Mouse (Mus musculus) embryo, embryonic 11.5 days (tissue): ENCODE data around the gene Hmbs.
A peak's percentile ranks its signal among the peaks of the same experiment; 100 is the strongest.
"Not testable (repeated sequence)": the region's sequence is repeated elsewhere in the genome, so short reads cannot be mapped to it uniquely, and the experiment has no call there.

Experiments
- DNase-seq: peaks from one replicate; pipeline ENCODE4 v3.0.0-alpha.2; 2012; ENCODE audit warnings: low read depth, low spot score

Gene Hmbs

DNA sequence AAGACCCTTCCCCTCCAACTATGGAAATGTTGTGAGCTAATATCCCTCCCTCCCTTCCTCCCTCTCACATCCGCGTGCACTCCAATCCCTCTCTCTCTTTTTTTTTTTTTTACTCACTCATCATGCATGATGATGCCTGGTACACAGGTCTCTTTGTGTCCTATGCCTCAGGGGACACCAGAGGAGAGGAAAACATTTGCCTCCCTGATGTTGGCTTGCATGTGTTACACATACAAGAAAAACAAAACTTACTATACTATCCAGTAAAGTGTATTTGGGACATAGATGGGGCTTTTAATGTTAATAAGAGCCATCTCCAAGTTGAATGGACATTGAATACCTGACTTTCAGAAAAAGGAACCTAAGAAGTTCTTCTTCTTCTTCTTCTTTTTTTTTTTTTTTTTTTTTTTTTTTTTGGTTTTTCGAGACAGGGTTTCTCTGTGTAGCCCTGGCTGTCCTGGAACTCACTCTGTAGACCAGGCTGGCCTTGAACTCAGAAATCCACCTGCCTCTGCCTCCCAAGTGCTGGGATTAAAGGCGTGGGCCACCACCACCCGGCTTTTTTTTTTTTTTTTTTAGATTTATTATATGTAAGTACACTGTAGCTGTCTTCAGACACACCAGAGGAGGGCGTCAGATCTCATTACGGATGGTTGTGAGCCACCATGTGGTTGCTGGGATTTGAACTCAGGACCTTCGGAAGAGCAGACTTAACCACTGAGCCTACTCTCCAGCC lies 18.8 kb downstream of the Hmbs start:
- DNase-seq, result not testable (repeated sequence)

DNA sequence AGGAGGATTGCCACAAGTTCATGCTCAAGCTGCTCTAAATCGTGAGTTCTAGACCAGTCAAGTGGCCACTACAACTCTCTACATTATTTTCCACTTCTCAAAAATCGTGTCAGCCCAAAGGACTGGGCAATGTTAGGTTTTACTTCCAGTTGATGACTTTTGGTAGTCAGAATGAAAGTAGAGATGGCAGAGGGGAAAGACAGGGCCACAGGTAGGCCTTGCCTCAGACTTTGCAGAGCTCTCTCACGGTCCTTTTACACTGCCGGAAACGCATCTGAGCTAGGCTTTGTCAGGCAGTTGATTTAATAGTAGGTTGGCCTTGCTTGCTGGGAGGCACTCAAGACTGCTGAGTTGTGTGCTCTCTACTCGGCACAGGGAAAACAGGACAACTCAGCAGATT lies 19.9 kb downstream of the Hmbs start:
- no peak for DNase-seq

DNA sequence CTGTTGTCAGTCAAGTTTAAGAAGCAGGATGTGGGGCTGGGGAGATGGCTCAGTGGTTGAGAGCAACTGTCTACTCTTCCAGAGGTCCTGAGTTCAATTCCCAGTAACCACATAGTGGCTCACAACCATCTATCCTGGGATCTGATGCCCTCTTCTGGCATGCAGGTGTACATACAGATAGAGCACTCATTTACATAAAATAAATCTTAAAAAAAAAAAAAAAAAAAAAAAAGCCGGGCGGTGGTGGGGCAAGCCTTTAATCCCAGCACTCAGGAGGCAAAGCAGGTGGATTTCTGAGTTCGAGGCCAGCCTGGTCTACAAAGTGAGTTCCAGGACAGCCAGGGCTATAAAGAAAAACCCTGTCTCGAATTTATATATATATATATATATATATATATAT lies 20.4 kb downstream of the Hmbs start:
- DNase-seq, result not testable (repeated sequence)

DNA sequence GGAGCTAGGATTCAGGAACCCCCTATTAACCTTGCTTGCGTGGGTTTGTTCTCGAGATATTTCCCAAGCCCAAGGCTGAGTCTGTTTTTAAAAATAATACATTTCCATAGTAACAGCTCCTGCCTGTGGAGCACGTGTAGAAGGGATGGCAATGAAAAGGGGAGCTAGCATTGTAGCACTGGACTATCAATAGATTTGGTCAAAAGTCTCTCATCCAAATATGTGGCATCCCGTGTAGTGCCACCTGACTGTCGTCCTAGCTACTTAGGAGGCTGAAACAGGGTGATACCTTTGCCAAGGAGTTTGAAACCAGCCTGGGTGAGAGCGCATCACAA lies 23.3 kb downstream of the Hmbs start:
- DNase-seq, result no peak

DNA sequence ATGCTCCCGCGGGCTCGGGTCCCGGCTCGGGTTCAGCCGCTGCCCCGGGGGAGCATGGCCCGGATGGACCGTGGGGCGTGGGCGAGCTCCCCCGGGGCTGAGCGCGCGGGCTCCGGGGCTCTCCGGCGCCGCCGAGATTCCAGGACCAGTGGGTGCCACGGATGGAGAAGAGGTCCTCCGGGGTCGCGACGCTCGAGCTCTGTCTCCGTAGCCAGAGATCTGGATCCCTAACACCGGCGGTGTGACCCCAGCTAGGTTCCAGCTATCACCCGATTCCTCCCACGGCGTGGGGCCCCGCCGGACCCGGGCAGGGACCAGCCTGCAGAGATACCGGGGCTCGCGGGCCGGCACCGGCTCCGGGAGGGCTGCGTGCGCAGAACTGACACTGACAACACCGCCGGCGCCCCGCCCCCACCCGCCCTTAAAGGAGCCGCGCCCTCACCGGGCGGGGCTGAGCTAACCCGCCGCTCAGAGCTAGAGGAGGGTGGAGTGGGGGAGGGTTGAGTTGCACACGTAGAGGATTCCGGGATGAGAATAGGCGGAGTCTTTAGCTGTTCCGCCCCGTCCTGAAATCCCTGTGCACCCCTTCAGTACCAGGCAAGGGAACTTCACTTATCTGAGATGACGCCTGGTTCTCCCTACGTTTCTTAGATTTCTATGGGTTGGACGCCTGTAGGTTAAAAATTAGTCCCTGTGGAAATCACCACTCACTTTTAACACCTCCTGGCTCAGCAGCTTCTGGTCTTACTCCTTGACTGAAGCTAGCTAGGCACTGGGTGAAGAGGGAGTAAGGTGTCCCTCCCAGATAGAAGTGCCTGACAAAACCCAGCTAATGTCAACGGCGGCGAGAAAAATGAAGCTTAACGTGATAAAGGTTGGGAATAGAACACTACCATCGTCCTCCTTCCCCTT lies 23.9 kb downstream of the Hmbs start, which contains the start of gene C2cd2l:
C2cd2l (minus strand) TSS at position 399 of the 912 bp plus-strand sequence.
- DNase-seq, result peak; percentile 92

DNA sequence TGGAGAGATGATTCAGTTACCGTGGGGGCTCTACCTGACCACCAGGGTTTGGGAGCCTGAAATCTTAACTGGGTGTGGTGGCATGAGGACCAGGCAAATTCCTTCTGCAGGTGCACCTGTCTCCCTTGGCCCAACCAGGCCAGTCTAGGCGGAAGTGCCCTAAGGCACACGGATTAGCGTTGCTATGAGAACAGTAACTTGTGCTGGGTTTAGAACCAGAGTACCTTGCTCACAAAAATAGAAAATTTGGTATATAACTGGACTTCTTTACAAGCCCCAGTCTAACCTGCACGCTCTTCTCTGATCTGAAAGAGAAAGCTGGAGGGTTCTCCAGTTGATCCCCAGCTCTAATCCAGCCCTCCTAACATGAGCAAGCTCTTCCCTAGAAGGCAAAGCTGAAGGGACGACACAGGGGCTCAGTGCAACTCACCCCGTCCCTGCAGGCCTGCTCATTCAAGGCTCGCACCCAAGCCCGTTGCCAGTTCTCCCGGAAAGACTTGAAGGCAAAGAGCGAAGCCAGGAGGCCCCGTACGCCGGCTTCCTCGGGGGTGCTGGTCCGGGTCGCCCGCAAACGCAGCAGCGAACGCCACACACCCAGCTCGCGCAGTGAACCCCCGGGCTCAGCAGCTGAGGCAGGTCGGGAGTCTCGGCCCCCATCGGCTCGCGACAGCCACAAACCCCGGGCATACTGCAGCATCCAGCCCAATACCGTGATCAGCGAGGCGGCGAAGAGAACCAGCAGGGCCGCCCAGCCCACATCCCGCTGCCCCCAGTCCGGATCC lies 24.7 kb downstream of the Hmbs start:
- DNase-seq, result no peak

DNA sequence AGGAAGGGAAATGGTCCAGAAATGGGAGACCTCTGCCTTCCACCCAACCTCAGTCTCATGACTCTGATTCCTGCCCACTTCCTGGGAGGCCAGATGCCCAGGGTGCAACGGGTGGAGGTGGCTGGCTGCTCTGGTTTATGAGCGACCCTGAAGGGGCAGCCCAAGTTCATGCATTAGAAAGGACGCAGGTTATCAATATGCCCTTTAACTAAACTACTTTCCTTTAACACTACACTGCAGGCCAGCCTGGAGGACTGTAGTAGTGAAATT lies 25.3 kb downstream of the Hmbs start:
- no peak for DNase-seq

DNA sequence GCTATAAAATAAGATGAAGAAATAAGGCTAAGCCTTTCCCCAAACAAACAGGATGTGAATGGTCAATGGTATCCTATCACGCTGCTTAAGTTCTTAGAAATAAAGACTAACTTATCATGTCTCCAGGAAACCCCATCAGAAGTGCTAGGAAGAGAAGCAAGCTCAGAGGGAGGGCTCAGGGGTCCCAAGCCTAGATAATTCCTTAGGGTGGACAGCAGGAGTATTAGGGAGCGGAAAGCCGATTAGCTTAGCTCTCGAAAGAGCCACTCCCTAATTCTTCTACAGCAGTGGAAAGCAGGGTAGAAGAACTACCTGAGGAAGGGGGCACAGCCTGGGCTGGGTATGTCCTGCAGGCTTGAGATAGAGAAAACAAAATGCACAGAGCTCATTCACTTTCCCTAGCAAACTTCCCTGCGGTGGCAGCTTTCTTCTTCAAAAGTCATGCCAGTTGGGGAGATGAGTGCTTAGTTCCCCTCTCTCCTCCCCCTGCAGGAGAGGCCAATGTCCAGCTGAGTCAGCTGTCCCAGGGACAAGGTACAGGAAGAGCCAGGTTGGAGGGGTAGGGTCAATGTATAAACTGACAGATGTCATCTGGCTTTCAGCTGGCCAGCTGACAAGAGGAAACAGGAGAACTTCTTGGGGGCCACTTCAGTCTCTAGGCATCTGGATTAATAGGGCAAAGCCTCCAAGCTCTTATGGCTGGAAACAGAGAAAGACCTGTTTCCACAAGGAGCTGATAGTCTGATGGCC lies 25.8 kb downstream of the Hmbs start:
- DNase-seq, result no peak

DNA sequence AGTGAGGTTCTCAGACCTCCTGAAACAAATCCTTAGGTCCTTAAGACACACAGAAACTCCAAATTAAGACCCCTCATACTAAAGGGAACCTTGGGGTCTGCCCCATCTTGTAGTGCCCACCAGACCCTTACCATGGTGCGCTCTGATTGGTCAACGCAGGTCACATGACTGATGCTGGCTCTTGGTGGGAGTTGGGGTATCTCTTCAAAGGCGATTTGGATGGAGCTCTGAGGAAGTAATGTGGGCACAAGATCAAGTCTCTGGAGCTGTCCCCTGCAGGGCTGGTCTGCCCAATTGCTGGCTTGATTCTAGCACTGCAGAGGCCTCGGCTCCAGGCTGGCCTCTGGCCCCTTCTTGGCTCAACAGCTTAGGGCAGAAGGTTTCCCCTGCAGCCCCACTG lies 26.6 kb downstream of the Hmbs start:
- DNase-seq, result no peak

DNA sequence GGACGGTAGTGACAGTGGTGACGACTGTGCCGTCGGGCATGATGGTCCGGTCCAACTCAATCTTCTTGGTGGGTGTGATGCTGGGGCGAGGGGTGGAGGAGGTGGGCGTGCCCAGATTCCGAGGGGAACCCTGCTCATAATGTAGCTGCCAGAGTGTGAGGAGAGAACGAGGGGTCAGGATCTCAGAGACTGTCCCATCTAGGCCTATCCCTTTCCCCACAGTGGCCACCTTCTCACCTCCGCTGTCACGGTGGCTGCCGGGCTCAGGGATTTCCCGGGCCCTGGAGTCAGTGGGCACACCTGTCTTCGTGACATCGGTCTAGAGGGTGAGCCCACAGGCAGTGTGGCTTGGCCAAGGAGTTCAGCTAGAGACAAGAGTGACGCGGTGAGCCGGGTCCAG lies 29.1 kb downstream of the Hmbs start:
- no peak for DNase-seq

DNA sequence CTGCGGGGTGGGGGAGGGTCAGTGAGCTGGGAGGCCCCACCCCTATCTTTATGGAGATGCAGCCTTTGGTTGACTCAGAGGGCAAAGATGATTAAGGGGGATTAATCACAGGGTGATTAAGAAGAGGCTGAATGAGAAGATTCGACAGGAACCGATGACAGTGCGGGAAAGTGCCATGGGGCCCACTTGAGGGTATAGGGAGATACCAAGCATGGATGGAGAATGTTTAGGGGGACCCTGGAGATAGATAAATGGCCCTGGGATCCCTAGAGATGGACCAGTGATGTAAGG lies 29.8 kb downstream of the Hmbs start:
- no peak for DNase-seq

DNA sequence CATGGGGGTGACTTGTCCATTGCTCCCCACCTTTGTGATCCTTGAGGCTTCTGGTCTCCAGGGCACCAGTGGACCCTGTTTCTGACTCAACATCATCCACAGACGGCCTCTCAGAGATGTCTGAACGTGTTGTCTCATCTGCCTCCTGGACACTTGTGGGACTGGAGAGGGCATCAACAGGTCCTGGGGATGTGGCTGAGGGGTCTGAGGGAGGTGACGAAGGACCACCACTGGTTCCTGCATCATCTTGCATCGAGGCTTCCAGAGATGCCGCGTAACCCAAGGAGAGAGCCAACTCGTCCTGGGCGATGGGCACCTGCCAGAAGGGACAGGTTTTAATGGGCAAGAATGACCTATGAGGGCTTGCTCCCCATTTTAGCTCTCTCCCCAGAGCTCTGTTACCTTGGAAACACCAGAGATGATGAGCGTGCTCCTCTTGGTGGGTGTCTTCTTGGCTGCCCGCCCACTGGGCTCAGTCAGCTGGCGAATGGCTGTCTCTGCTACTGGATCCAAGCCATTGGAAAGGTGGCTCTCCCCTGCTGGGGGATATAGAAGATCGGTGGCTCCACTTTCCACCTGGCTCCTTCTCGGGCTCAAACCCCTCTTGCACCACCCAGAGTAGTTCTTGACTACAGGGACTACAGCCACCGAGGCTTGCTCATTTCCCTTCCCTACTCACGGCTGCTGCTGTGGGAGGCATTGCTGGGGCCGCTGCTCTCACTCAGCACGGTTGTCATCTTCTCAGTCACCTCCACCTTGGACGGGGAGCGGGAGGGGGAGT lies 30.4 kb downstream of the Hmbs start:
- DNase-seq, result no peak

DNA sequence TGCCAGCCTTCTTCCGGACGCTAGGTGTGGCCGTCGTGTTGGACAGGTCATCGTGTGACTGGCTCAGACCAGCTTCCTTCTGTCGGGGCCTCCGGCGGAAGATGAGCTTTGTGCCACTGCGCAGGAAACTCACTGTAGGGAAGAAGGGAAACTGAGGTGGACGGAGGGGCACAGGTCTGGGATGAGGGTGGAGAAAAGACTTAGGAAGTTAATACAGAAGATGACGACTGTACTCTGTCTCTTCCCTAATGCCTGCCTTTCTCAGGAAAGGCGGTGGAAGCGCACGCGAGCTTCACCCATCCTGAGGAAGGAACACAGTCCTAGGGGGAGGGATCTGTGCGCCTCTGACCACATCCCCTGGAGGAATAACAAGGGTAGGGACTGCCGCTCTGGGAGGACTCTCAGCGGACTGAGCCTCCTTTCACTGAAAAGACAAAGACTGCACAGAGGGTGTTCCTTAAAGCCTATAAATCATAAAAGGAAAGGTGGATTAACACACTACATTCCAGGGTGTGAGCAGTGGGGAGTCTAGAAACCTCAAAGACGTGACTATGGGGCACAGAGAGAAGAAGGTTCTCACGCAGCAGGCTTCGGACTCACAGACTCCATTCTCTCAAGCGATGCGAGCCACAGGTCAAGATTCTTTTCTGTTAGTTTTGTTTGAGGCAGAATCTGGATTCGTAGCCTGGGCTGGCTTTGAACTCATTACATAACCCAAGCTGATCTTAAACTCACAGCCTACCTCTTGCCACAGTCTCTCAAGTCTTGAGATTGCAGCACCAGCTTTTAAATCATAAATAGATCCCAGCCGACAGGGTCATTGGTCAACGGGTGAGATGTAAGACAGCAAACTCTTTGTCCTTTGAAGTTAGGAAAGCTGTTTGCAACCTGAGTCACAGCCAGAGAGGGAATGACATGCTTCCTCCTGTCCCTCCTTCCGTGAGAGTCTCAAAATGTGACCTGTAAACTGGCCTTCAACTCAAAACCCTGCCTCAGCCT lies 32.6 kb downstream of the Hmbs start:
- no peak for DNase-seq

DNA sequence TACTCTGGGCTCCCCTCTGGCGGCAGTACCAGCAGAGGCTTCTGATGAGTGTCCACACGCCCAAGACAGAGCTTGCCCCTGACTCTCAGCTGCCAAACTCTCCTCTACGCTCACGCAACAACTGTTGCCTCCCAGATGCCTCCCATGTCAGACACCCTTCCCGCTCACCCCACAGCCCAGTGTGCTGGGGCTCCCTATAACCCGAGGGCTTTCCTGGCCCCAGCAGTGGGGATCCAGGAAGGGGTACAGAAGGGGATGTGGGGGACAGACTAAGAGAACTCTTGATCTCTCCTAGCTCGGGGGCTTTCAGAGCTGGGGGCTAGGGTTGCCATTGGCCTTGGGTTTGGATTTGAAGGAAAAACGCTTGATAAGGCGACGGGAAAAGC lies 33.3 kb downstream of the Hmbs start:
- no peak for DNase-seq

DNA sequence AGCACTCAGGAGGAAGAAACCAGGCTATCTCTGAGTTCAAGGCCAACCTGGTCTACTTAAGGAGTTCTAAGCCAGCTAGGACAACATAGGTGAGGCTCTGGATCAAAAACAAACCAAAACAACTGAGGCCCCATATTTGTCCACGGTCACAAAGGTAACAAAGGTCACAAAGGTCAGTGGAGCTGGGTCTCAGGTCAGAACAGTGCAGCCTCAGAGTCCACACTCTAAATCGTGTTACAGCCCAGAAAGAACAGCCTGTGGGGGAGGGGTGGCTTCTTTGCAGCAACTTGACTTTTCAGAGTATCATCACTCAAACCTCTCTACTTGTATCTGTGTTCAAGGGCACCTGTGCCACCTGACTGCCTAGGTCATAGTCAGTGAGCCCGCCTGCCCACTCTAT lies 34.3 kb downstream of the Hmbs start:
- DNase-seq, result no peak

DNA sequence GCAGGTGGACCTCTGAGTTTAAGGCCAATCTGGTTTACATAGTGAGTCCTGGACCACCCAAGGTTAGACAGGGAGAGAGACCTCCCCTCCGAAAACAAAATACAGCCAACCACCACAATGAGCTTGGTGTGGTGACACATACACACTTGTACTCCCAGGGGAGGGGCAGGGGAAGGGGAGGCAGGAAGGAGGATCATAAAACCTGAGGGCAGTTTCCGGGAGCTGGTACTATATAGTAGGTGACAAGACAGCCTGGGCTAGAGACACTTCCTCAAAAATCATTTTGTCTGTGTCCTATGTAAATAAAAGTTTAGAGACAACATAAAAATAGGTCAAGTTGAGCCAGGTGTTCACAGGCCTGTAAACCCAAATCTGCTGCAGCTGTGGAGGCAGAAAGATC lies 36.8 kb downstream of the Hmbs start:
- no peak for DNase-seq

DNA sequence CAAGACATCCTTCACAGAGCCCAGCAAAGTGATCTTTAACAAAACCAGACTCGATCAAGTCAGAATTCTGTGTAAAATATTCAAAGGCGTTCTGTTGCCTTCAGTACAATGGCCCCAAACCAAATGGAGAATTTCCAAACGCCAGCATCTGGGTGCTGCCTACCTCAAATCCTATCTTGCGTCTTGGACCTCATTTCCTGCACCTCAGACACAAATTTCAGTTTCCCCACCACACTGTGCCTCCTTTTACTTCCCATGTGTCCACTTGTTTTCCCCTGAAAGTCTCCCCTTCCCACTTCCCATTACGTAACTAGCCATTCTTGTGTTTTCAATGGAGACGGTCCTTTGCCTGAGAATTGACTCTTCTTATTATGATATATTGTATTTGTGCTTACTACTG lies 37.5 kb downstream of the Hmbs start:
- DNase-seq, result no peak

DNA sequence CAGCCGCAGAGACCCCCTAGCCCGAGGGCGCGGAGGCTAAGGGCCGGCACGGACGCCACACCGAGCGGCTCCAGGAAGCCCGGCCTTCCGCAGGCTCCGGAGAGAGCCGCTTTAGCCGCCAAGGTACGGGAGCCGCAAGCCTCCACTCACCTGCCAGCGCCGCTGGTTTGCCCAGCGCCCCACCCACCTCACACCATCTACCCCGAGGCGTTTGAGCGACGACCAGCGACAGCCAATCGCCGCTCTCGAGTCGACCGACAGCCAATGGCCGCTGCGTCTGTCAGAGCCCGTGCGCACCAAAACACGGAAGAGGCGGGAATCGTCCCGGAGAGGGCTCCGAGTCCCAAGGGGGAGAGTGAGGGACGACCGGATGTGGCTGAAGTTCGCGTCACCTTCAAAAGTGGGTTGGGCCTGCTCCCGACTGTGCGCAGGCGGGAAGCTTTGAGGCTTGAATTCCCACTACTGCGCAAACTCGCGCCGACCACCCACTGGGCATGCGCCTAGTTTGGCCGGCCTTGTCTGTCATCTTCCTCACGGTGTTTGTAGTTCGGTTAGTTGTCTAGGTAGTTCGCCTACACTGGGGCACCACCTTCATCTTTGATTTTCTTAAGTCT lies 38.5 kb downstream of the Hmbs start, which contains the start of gene Hinfp:
Hinfp (minus strand) TSS at position 206 of the 614 bp plus-strand sequence.
- DNase-seq, result peak; percentile 99

DNA sequence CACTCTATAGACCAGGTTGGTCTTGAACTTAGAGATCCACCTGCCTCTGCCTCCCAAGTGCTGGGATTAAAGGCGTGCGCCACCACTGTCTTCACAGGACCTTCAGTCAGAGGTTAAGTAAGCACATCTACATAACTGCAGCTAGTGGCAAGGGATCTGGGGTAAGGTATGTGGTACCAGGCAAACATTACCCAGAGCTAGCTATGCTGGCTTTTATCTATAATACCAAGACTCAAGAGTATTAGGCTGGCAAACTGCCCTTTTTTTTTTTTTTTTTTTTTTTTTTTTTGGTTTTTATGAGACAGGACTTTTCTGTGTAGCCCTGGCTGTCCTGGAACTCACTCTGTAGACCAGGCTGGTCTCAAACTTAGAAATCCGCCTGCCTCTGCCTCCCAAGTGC lies 44.0 kb downstream of the Hmbs start:
- DNase-seq, result not testable (repeated sequence)
